Mouse (Mus musculus) hindbrain, postnatal 0 days (tissue): ENCODE data around the gene Nptx1. TPM values are rescaled to one million over a fixed set of nuclear protein-coding genes. Genes with fewer than 3 reads are reported as not detected.
A peak's percentile ranks its signal among the peaks of the same experiment; 100 is the strongest.

ENCODE experiments used
- ATAC-seq: fragments of 200-750 bp; cut with Nextera tagmentation; 2 replicates; pipeline ENCODE4 v1.8.0; 2017; ENCODE audit warnings: mild to moderate bottlenecking, moderate TSS enrichment, moderate library complexity
- DNase-seq: peaks from one replicate; pipeline ENCODE4 v3.0.0-alpha.2; 2015; ENCODE audit warnings: low spot score
- H3K27ac ChIP-seq: fragments of 300-500 bp; sonication (generic); 2 replicates; pipeline ENCODE4 v1.5.1; 2014; ENCODE audit warnings: mild to moderate bottlenecking
- H3K27me3 ChIP-seq: fragments of 300-500 bp; sonication (generic); 2 replicates; pipeline ENCODE4 v1.6.1; 2014; ENCODE audit warnings: low read length, mixed read lengths; ENCODE audit not compliant: insufficient read depth
- H3K36me3 ChIP-seq: fragments of 300-500 bp; sonication (generic); 2 replicates; pipeline ENCODE4 v1.6.1; 2014; ENCODE audit warnings: low read length, mixed read lengths; ENCODE audit not compliant: insufficient read depth
- H3K4me1 ChIP-seq: fragments of 300-500 bp; sonication (generic); 2 replicates; pipeline ENCODE4 v1.6.1; 2014; ENCODE audit warnings: antibody characterized with exemption, low read length, mixed read lengths; ENCODE audit not compliant: insufficient read depth
- H3K4me2 ChIP-seq: fragments of 300-500 bp; sonication (generic); 2 replicates; pipeline ENCODE4 v1.6.1; 2014; ENCODE audit warnings: low read depth, mild to moderate bottlenecking, low read length, moderate library complexity, mixed read lengths
- H3K4me3 ChIP-seq: fragments of 300-500 bp; sonication (generic); 2 replicates; pipeline ENCODE4 v1.5.1; 2014; ENCODE audit warnings: low read length
- H3K9ac ChIP-seq: fragments of 300-500 bp; sonication (generic); replicated peaks from 2 replicates; pipeline ENCODE4 v1.6.1; 2014; ENCODE audit warnings: mild to moderate bottlenecking, low read length, moderate library complexity, mixed read lengths
- H3K9me3 ChIP-seq: fragments of 300-500 bp; sonication (generic); 2 replicates; pipeline ENCODE4 v1.6.1; 2016; ENCODE audit warnings: low read length, mixed read lengths
- CTCF ChIP-seq: IDR thresholded peaks from 2 replicates; pipeline ENCODE4 v1.5.1; 2016; ENCODE audit warnings: antibody characterized with exemption, control low read depth, low read depth
- WGBS: fragments of 180-500 bp; shearing (Covaris S2); extraction: QIAGEN DNeasy Blood & Tissue Kit; methylation state at CpG from one replicate; pipeline ENCODE4 v1.1.7; 2014; 5-methylcytosine and 5-hydroxymethylcytosine counted together
- polyA plus RNA-seq: library from polyadenylated mRNA; unstranded; fragments of >200 nt; fragmentation: Nextera tagmentation; extraction: Ambion mirVana; gene quantifications from 2 replicates; pipeline ENCODE4 v1.2.1, GENCODE M21; 2015
- total RNA-seq: library from RNA; depleted of rRNA; stranded (reverse); fragments of >200 nt; gene quantifications from 2 replicates; pipeline ENCODE4 v1.2.3, GENCODE M21; 2014

Nptx1 gene
- total and polyA plus RNA-seq, 2 experiments from 2014 or later: 10.1 to 27.0 TPM

DNA sequence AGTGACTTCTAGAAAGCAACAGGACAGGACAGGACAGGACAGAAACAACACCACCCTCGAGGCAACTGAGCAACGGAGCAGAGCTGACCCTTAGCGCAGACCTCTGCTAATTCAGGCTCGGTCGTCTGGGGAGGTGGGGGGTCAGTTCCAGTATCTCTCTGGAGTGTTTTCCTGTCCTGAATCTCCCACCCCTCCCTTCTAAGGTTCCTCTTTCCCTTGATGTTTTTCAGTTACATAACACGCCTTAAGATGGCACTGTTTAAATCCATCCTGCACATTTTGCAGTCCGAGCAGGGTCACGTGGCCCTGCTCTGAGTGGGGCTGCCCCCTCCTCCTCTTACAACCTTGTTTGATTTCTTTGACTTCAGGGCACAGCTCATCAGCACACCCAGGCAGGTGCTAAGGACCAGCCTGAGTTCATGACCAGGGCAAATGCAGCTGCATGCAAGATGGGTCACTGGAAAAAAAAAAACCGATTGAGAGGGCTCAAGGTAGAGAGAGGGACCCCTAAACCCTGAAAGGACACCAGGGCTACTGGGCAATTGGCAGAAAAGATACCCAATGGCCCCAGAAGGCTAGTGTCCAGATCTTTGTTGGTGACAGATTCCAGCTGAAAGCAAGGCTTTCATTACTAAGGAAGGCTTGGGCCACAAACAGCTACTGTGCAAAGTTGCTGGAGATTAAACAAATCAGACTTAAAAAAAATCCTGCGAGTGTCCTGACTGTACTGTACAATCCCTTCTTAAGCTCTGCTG lies 1.6 kb downstream of the Nptx1 start:
- TF ChIP-seq CTCF: peak; percentile 71
- DNase-seq (peak; percentile 77), ATAC-seq (peak; percentile 18; the same call in 1 of the 2 replicates)
- H3K9ac ChIP-seq: peak overlapping the region; percentile 68; the same call in 1 of the 2 replicates
- peak overlapping the region; percentile 59 for H3K4me3 ChIP-seq
- H3K36me3 ChIP-seq: no peaks in the 10 kb centered on the region; the same call in 1 of the 2 replicates
- H3K27ac ChIP-seq: no peak overlapping the region
- no peaks in the 10 kb centered on the region for H3K27me3 ChIP-seq
- 6% methylated on average over 10 of the region's 10 CpGs for WGBS
- H3K9me3 ChIP-seq: no peaks in the 10 kb centered on the region
- H3K4me1 ChIP-seq: peaks cover 30% of the 10 kb centered on the region
- peak overlapping the region; percentile 97 for H3K4me2 ChIP-seq

DNA sequence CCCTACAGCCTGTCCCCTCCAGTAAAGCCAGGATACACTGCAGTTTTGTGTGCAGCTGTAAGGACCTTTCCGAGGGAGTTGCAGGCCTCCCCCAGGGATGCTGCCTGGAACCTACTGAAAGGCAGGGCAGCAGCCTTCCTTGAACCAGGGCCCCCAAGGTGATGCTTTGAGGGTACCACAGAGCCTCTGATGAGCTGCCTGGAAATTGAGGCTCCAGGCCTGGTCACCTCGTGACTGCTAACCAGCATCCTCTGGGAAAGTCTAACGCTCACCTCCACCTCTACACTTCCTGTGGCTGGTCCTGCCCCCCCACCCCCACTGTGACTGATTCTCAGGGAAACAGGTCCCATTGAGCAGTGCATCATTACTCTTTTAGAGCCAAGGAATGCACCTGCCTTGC lies 2.3 kb downstream of the Nptx1 start:
- ATAC-seq (no peak), DNase-seq (no peak)
- H3K36me3 ChIP-seq: no peaks in the 10 kb centered on the region; the same call in 1 of the 2 replicates
- TF ChIP-seq CTCF: no peak
- H3K9me3 ChIP-seq: no peaks in the 10 kb centered on the region
- H3K9ac ChIP-seq: 0 out of 2 replicates have a peak overlapping the region, but pooled peaks have one; percentile 18
- WGBS: 34% methylated on average over 3 of the region's 3 CpGs
- H3K4me2 ChIP-seq: peak overlapping the region; percentile 97
- H3K4me1 ChIP-seq: peaks cover 29% of the 10 kb centered on the region
- peak overlapping the region; percentile 59 for H3K4me3 ChIP-seq
- H3K27me3 ChIP-seq: no peaks in the 10 kb centered on the region
- no peak overlapping the region for H3K27ac ChIP-seq

DNA sequence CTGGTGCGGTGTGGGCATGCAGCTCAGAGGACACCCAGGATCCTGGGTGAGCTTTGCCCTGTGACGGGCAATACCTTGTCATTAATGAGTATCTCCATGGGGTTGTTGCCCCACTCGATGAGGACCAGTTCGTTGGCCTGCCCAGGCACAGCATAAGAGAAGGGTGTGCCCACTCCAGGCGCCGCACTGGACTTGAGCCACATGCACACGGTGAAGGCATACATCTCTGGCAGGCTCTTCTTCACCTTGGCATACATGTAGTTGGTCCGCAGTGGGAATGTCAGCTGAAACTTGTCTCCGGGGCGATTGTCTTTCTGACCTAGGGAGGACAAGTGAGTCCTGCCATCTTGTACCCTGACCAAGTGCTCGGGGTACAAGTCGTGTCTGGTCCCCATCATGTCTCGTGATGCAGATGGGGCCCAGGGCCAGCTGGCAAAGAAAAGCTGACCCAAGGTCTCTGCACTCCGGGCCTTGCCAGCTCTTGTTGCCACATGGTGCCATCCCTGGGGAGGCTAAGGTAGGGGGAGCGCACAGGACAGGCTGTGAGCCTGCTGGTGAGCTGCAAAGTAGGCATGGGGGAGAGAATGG lies 2.9 kb downstream of the Nptx1 start:
- WGBS: 61% methylated on average over 15 of the region's 15 CpGs
- DNase-seq: no peak
- peaks cover 25% of the 10 kb centered on the region for H3K4me1 ChIP-seq

DNA sequence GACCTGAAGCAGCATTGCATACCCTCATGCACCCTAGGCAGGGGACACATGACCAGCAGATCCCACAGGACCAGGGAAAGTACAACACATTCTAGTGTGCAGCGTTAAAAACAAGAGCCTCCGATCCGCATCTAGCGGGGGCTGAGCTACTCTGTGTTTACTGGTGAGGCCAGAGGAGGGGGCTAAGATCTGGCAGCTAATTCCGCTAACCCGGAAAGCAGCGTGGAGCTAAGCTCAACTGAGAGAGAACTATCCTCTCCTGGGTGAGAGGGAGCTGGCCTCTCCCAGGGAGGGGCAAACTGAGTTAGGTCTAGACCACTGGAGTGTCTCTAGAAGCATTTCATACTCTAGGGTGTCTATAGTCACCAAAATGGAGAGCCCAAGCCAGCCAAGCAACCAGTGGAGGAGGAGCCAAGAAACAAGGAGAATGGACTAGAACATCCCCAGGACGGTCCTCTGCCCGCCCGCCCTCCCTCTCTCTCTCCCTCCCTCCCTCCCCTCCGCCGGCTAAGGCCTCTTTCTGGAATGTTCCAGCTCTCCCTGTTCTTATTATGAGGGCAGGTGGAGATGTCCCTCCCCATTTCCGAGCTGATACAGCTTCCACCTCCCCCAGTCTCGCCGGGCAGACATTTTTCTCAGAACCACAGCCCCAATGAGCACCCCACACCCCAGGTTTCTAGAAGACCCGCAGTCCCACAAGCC lies 3.6 kb downstream of the Nptx1 start:
- Histone ChIP-seq H3K27ac (no peak overlapping the region), H3K9ac (no peak overlapping the region), H3K4me3 (peak overlapping the region; percentile 59; the same call in 1 of the 2 replicates), H3K9me3 (no peaks in the 10 kb centered on the region), H3K36me3 (no peaks in the 10 kb centered on the region; the same call in 1 of the 2 replicates), H3K4me1 (peaks cover 18% of the 10 kb centered on the region; the same call in 1 of the 2 replicates), H3K4me2 (peak overlapping the region; percentile 97), H3K27me3 (no peaks in the 10 kb centered on the region)
- TF ChIP-seq CTCF: no peak
- ATAC-seq (no peak), DNase-seq (no peak)
- WGBS: 51% methylated on average over 16 of the region's 16 CpGs

More for the DNA sequence above, 2.9 kb downstream of the Nptx1 start:
- no peak for ATAC-seq
- no peak for TF ChIP-seq CTCF
- Histone ChIP-seq H3K36me3 (no peaks in the 10 kb centered on the region; the same call in 1 of the 2 replicates), H3K4me2 (peak overlapping the region; percentile 97), H3K27me3 (no peaks in the 10 kb centered on the region), H3K27ac (no peak overlapping the region), H3K9me3 (no peaks in the 10 kb centered on the region), H3K4me3 (peak overlapping the region; percentile 59; the same call in 1 of the 2 replicates), H3K9ac (0 out of 2 replicates have a peak overlapping the region, but pooled peaks have one; percentile 18)

DNA sequence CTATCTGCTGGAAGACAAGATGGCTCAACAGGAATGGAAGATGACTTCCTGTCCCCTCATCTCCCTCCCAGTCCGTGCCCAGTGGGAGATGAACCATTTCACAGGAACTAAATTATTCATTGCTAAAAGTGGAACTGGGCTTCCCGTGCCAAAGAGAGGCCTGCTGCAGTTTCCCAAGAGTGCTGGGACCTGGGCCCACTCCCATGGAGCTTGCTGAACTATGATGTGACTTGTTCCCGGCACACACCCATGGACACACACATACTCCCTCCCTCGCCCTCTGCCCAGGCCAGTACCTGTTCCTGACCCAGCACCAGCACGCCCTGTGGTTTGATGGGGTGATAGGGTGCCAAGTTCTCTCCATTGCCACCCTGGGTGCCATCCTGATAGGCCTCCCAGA lies 4.7 kb downstream of the Nptx1 start:
- H3K9me3 ChIP-seq: no peaks in the 10 kb centered on the region
- WGBS: 71% methylated on average over 5 of the region's 5 CpGs
- H3K27me3 ChIP-seq: no peaks in the 10 kb centered on the region
- no peak for ATAC-seq
- no peak for DNase-seq
- H3K4me3 ChIP-seq: no peak overlapping the region
- no peaks in the 10 kb centered on the region; the same call in 1 of the 2 replicates for H3K36me3 ChIP-seq
- no peak for TF ChIP-seq CTCF
- H3K9ac ChIP-seq: no peak overlapping the region
- no peak overlapping the region for H3K27ac ChIP-seq
- no peak overlapping the region for H3K4me2 ChIP-seq
- peaks cover 8% of the 10 kb centered on the region; the same call in 1 of the 2 replicates for H3K4me1 ChIP-seq

DNA sequence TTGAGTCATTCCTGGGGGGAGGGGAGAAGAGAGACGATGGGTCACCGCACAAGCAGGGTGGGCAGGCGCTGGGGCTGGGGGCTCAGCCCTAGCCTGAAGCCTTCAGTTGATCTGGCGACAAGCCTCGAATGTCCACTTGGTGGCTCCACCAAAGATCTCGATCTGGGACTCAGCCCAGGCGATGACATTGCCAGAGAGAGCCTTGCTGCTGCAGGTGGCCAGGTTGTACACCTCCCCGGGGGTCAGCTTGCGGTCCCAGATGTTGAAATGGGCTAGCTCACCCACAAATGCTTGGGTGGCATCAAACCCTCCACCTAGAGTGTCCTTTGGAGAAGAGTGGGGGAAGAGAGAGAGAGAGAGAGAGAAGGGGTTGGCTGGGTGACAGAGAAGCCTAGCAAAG lies 5.2 kb downstream of the Nptx1 start:
- ATAC-seq (no peak), DNase-seq (no peak)
- WGBS: 55% methylated on average over 9 of the region's 9 CpGs
- peaks cover 6% of the 10 kb centered on the region; the same call in 1 of the 2 replicates for H3K4me1 ChIP-seq
- no peaks in the 10 kb centered on the region for H3K9me3 ChIP-seq
- no peak overlapping the region for H3K4me3 ChIP-seq
- H3K36me3 ChIP-seq: no peaks in the 10 kb centered on the region; the same call in 1 of the 2 replicates
- H3K9ac ChIP-seq: no peak overlapping the region
- TF ChIP-seq CTCF: peak; percentile 38; the same call in 1 of the 2 replicates
- H3K27ac ChIP-seq: no peak overlapping the region
- no peak overlapping the region for H3K4me2 ChIP-seq
- no peaks in the 10 kb centered on the region for H3K27me3 ChIP-seq
